Mouse (Mus musculus): Measurements from ENCODE around the gene H2al1c. TPM values are rescaled to one million over a fixed set of nuclear protein-coding genes. Genes with fewer than 3 reads are reported as not detected.
"Not testable (repeated sequence)": the region's sequence is repeated elsewhere in the genome, so short reads cannot be mapped to it uniquely, and the experiment has no call there.

The H2al1c gene
- not detected in 2 replicates for polyA plus RNA-seq (2012; rRNA removed)

DNA sequence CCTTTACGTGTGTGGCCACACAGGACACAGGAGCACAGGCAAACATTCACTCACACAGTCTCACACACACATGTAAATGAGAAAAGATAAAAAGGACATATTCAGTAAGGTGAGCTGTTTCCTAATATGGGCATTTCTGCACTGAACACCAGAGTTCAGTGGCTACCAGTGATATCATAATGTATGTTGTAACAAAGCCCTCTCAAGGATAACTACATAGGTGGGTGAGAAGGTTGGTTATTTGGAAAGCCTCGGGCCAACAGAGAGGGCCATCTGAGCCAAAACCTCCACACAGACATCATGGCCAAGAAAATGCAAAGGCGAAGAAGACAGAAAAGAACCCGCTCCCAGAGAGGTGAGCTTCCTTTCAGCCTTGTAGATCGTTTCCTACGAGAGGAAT, at the start of gene H2al1c:
Gene H2al1c (plus strand): TSS at position 301 of the 400 bp plus-strand sequence.
- DNase-seq (ENCODE audit: low read depth, low spot score) = not testable (repeated sequence)
- WGBS = 86% methylated on average over 1 of the region's 6 CpGs

GRCm38 (mm10) chrX:11264918-11265317, 40.5 kb upstream of the H2al1c start:
- WGBS = 80% methylated on average over 8 of the region's 8 CpGs
- no peak for DNase-seq (ENCODE audit: low read depth, low spot score)

DNA sequence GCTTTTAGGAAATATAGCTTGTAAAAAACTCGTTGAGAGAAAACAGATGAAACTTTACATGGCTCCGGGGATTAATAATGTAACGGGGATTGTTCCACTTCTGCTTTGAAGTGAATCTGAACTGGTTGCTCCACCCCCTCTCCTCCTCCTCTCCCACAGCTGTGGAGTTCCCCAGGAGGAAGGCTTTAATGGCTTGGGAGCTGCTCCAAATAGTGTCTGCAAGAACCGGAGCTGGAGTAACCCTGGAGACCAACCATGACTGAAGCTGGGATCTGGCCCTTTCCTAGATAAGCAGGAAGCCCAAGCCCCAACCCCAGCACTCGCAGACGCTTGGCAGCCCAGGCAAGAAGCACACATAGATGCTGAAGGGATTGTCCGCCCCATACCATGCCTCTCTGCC, 37.7 kb upstream of the H2al1c start:
- 57% methylated on average over 7 of the region's 7 CpGs for WGBS
- no peak for DNase-seq (ENCODE audit: low read depth, low spot score)

- no peak for DNase-seq (ENCODE audit: low read depth, low spot score)
- WGBS = 83% methylated on average over 3 of the region's 3 CpGs
Measured at GRCm38 (mm10) chrX:11269074-11269473, 36.4 kb upstream of the H2al1c start.

GRCm38 (mm10) chrX:11273190-11273589, 32.3 kb upstream of the H2al1c start:
- WGBS = 46% methylated on average over 3 of the region's 3 CpGs
- DNase-seq (ENCODE audit: low read depth, low spot score) = no peak

DNA sequence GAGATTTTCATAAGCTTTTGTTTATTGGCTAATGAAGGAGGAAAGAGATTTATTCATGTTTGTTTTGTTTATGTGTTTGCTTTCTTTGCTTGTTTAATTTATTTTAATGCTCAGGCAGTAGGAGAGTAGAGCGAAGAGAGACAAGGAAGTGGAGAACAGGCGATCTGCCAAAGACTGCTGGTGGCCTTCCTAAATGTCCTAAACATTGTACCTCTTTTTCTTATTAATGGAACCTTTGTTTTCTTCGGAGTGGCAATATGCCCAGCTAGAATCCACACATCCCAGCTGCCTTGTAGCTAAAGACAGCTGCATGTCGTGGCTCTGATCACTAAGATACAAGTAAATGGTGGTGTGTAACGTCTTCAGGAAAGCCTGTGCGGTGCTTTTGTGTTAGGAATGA, 28.4 kb upstream of the H2al1c start:
- 41% methylated on average over 6 of the region's 6 CpGs for WGBS
- DNase-seq (ENCODE audit: low read depth, low spot score) = no peak

DNA sequence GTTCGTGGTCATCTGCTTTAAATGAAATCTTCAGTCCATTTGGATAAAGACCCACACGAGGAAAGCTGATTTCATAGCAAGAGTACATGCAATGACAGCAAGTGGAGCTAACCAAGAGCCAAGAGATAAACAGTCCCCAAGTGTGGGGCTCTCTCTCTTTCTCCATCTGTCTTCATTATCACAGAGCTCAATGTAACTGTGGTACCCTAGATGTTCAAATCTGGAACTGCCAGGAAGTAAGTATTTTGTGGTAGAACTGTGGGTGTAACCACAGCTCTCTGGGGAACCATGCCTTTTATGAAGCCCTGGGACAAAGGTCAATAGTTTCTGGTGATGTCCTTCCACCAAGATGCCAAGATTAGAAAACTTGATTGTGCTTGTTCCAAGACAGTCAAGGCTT, 24.7 kb upstream of the H2al1c start:
- DNase-seq (ENCODE audit: low read depth, low spot score) = no peak
- 67% methylated on average over 2 of the region's 2 CpGs for WGBS

- WGBS = 29% methylated on average over 14 of the region's 14 CpGs
Measured at GRCm38 (mm10) chrX:11288306-11288882, 17.1 kb upstream of the H2al1c start.

DNA sequence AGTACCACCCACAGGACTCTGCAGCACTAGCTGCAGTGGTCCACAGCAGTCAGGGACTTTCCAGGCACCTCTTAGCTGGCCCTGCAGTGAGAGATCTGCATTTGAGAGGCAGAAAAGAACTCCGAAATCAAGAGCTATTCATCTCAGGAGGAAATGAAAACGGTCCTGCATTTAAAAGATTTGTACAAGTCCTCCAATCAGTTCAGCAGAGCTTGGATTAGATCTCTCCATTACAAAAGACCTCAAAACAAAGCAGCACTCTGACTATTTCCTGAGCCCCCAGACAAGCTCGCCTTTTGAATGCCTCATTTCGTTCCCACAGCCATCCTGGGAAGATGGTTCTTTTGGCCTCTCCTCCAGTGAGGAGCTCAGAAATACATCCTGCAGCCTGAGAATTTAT, 16.2 kb upstream of the H2al1c start:
- WGBS = 83% methylated on average over 4 of the region's 4 CpGs

More at GRCm38 (mm10) chrX:11288306-11288882, 17.1 kb upstream of the H2al1c start:
- DNase-seq (ENCODE audit: low read depth, low spot score) = no peak

DNA sequence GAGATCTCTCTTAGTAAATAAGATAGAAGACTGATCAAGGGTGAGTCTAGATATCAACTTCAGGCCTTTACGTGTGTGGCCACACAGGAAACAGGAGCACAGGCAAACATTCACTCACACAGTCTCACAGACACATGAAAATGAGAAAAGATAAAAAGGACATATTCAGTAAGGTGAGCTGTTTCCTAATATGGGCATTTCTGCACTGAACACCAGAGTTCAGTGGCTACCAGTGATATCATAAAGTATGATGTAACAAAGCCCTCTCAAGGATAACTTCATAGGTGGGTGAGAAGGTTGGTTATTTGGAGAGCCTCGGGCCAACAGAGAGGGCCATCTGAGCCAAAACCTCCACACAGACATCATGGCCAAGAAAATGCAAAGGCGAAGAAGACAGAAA, 6.5 kb upstream of the H2al1c start, which contains the start of gene H2al1a:
Gene H2al1a (plus strand): TSS at position 301 of the 400 bp plus-strand sequence.
- no CpG with 5 or more reads among the region's 3 CpGs for WGBS
- not testable (repeated sequence) for DNase-seq (ENCODE audit: low read depth, low spot score)

More for the DNA sequence above, 16.2 kb upstream of the H2al1c start:
- no peak for DNase-seq (ENCODE audit: low read depth, low spot score)

DNA sequence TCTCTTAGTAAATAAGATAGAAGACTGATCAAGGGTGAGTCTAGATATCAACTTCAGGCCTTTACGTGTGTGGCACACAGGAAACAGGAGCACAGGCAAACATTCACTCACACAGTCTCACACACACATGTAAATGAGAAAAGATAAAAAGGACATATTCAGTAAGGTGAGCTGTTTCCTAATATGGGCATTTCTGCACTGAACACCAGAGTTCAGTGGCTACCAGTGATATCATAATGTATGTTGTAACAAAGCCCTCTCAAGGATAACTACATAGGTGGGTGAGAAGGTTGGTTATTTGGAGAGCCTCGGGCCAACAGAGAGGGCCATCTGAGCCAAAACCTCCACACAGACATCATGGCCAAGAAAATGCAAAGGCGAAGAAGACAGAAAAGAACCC, 3.3 kb upstream of the H2al1c start, which contains the start of gene H2al1b:
Gene H2al1b (plus strand): TSS at position 301 of the 400 bp plus-strand sequence.
- not testable (repeated sequence) for DNase-seq (ENCODE audit: low read depth, low spot score)
- 91% methylated on average over 1 of the region's 3 CpGs for WGBS

- not testable (repeated sequence) for DNase-seq (ENCODE audit: low read depth, low spot score)
- no CpG with 5 or more reads among the region's 6 CpGs for WGBS
Measured at GRCm38 (mm10) chrX:11308524-11308923, 3.1 kb downstream of the H2al1c start, which contains the start of gene H2al1d. TSS of gene H2al1d (plus strand) at chrX:11308824.

DNA sequence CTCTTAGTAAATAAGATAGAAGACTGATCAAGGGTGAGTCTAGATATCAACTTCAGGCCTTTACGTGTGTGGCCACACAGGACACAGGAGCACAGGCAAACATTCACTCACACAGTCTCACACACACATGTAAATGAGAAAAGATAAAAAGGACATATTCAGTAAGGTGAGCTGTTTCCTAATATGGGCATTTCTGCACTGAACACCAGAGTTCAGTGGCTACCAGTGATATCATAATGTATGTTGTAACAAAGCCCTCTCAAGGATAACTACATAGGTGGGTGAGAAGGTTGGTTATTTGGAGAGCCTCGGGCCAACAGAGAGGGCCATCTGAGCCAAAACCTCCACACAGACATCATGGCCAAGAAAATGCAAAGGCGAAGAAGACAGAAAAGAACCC, 6.2 kb downstream of the H2al1c start, which contains the start of gene H2al1e:
Gene H2al1e (plus strand): TSS at position 301 of the 400 bp plus-strand sequence.
- WGBS = no CpG with 5 or more reads among the region's 3 CpGs
- not testable (repeated sequence) for DNase-seq (ENCODE audit: low read depth, low spot score)

DNA sequence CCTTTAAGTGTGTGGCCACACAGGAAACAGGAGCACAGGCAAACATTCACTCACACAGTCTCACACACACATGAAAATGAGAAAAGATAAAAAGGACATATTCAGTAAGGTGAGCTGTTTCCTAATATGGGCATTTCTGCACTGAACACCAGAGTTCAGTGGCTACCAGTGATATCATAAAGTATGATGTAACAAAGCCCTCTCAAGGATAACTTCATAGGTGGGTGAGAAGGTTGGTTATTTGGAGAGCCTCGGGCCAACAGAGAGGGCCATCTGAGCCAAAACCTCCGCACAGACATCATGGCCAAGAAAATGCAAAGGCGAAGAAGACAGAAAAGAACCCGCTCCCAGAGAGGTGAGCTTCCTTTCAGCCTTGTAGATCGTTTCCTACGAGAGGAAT, 9.4 kb downstream of the H2al1c start, which contains the start of gene H2al1f:
Gene H2al1f (plus strand): TSS at position 301 of the 400 bp plus-strand sequence.
- WGBS = no CpG with 5 or more reads among the region's 6 CpGs
- not testable (repeated sequence) for DNase-seq (ENCODE audit: low read depth, low spot score)

DNA sequence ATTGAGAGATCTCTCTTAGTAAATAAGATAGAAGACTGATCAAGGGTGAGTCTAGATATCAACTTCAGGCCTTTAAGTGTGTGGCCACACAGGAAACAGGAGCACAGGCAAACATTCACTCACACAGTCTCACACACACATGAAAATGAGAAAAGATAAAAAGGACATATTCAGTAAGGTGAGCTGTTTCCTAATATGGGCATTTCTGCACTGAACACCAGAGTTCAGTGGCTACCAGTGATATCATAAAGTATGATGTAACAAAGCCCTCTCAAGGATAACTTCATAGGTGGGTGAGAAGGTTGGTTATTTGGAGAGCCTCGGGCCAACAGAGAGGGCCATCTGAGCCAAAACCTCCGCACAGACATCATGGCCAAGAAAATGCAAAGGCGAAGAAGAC, 12.5 kb downstream of the H2al1c start, which contains the start of gene H2al1g:
Gene H2al1g (plus strand): TSS at position 301 of the 400 bp plus-strand sequence.
- WGBS = no CpG with 5 or more reads among the region's 3 CpGs
- not testable (repeated sequence) for DNase-seq (ENCODE audit: low read depth, low spot score)

DNA sequence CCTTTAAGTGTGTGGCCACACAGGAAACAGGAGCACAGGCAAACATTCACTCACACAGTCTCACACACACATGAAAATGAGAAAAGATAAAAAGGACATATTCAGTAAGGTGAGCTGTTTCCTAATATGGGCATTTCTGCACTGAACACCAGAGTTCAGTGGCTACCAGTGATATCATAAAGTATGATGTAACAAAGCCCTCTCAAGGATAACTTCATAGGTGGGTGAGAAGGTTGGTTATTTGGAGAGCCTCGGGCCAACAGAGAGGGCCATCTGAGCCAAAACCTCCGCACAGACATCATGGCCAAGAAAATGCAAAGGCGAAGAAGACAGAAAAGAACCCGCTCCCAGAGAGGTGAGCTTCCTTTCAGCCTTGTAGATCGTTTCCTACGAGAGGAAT, 15.7 kb downstream of the H2al1c start, which contains the start of gene H2al1h:
Gene H2al1h (plus strand): TSS at position 301 of the 400 bp plus-strand sequence.
- WGBS = no CpG with 5 or more reads among the region's 6 CpGs

DNA sequence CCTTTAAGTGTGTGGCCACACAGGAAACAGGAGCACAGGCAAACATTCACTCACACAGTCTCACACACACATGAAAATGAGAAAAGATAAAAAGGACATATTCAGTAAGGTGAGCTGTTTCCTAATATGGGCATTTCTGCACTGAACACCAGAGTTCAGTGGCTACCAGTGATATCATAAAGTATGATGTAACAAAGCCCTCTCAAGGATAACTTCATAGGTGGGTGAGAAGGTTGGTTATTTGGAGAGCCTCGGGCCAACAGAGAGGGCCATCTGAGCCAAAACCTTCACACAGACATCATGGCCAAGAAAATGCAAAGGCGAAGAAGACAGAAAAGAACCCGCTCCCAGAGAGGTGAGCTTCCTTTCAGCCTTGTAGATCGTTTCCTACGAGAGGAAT, 18.9 kb downstream of the H2al1c start, which contains the start of gene H2al1i:
Gene H2al1i (plus strand): TSS at position 301 of the 400 bp plus-strand sequence.
- WGBS = 100% methylated on average over 1 of the region's 5 CpGs
- DNase-seq (ENCODE audit: low read depth, low spot score) = not testable (repeated sequence)

More for the DNA sequence above, 15.7 kb downstream of the H2al1c start, which contains the start of gene H2al1h:
- not testable (repeated sequence) for DNase-seq (ENCODE audit: low read depth, low spot score)

GRCm38 (mm10) chrX:11327522-11327921, 22.1 kb downstream of the H2al1c start, which contains the start of gene H2al1j:
TSS of gene H2al1j (plus strand) at chrX:11327822.
- 95% methylated on average over 2 of the region's 2 CpGs for WGBS
- not testable (repeated sequence) for DNase-seq (ENCODE audit: low read depth, low spot score)

DNA sequence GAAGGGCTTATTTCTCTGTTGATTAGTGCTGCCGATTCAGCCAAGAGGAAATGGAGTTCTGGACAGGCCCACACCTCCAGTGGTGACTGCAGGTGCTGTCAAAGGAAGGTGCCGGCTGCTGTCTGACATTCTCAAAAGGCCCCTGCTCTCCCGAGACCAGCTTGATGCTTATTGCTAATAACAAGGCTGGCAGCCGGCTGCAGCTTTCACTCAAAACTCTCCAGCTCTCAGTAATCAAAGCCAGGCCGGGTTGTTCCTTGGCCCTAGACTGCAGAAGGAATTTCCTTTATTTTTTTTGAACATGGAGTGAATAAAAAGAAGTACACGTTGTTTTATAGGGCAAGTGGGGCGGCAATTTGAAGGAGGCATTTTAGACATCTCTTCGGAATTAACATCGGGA, 40.3 kb downstream of the H2al1c start:
- WGBS = 75% methylated on average over 9 of the region's 9 CpGs

DNA sequence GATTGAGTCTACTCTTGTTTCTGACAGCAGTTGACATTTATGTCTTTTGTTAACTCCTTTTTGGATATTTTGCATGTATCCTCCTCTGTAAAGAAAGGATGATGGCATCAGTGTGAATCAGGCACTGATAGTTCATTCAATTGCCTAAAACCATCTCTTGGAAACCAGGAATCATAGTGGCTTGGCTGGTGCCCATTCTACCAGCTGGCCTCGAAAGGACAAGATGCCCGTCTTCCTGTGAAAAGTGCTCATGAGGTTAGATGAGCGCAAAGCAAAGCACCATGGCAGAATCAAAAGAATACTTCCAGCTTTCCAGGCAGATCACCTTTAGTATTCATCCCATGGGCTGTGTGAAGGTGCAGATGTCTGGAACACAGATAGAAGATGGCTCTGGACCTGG, 41.3 kb downstream of the H2al1c start:
- 92% methylated on average over 3 of the region's 3 CpGs for WGBS

More for the DNA sequence above, 40.3 kb downstream of the H2al1c start:
- DNase-seq (ENCODE audit: low read depth, low spot score) = no peak

More for the DNA sequence above, 41.3 kb downstream of the H2al1c start:
- no peak for DNase-seq (ENCODE audit: low read depth, low spot score)

Measured in large intestine, adult 2 months (tissue).